Mouse (Mus musculus) forebrain, embryonic 11.5 days (tissue): ENCODE results near the gene Rnf26. TPM values are rescaled to one million over a fixed set of nuclear protein-coding genes. Genes with fewer than 3 reads are reported as not detected.

Source experiments
- ATAC-seq: fragments of 200-750 bp; cut with Nextera tagmentation; replicated peaks from 2 replicates; pipeline ENCODE4 v1.8.0; 2017; ENCODE audit warnings: moderate TSS enrichment; ENCODE audit not compliant: low FRiP score
- DNase-seq: peaks from one replicate; pipeline ENCODE4 v3.0.0-alpha.2; 2017; ENCODE audit warnings: low spot score
- H3K27ac ChIP-seq: fragments of 300-500 bp; sonication (generic); 2 replicates; pipeline ENCODE4 v1.5.1; 2014; ENCODE audit warnings: low read depth, low read length
- H3K27me3 ChIP-seq: fragments of 300-500 bp; sonication (generic); 2 replicates; pipeline ENCODE4 v1.6.1; 2014; ENCODE audit warnings: mild to moderate bottlenecking, low read length, mixed read lengths; ENCODE audit not compliant: control insufficient read depth, insufficient read depth
- H3K36me3 ChIP-seq: fragments of 300-500 bp; sonication (generic); 2 replicates; pipeline ENCODE4 v1.6.1; 2014; ENCODE audit warnings: mild to moderate bottlenecking, low read length, moderate library complexity, mixed read lengths; ENCODE audit not compliant: control insufficient read depth, insufficient read depth
- H3K4me1 ChIP-seq: fragments of 300-500 bp; sonication (generic); replicated peaks from 2 replicates; pipeline ENCODE4 v1.6.1; 2014; ENCODE audit warnings: low read length, mixed read lengths; ENCODE audit not compliant: control insufficient read depth, insufficient read depth
- H3K4me2 ChIP-seq: fragments of 300-500 bp; sonication (generic); 2 replicates; pipeline ENCODE4 v1.6.1; 2014; ENCODE audit warnings: low read depth, mild to moderate bottlenecking, low read length, moderate library complexity, mixed read lengths; ENCODE audit not compliant: severe bottlenecking
- H3K4me3 ChIP-seq: fragments of 300-500 bp; sonication (generic); 2 replicates; pipeline ENCODE4 v1.5.1; 2014; ENCODE audit warnings: low read depth, low read length
- H3K9ac ChIP-seq: fragments of 300-500 bp; sonication (generic); 2 replicates; pipeline ENCODE4 v1.6.1; 2014; ENCODE audit warnings: low read length
- H3K9me3 ChIP-seq: fragments of 300-500 bp; sonication (generic); 2 replicates; pipeline ENCODE4 v1.6.1; 2016; ENCODE audit warnings: low read length, mixed read lengths; ENCODE audit not compliant: control insufficient read depth
- WGBS: fragments of 180-500 bp; shearing (Covaris S2); extraction: QIAGEN DNeasy Blood & Tissue Kit; methylation state at CpG from one replicate; pipeline ENCODE4 v1.1.7; 2014; 5-methylcytosine and 5-hydroxymethylcytosine counted together
- polyA plus RNA-seq: library from polyadenylated mRNA; unstranded; fragments of >200 nt; fragmentation: Nextera tagmentation; extraction: Ambion mirVana; gene quantifications from 2 replicates; pipeline ENCODE4 v1.2.1, GENCODE M21; 2014

The Rnf26 gene
- polyA plus RNA-seq, 1 experiment from 2014 or later: 82.3 TPM

- H3K4me1 ChIP-seq: peaks cover 26% of the 10 kb centered on the region
- peak overlapping the region; percentile 41 for H3K9ac ChIP-seq
- DNase-seq (peak; percentile 83), ATAC-seq (peak; percentile 77)
- H3K9me3 ChIP-seq: no peaks in the 10 kb centered on the region
- H3K4me2 ChIP-seq: peak overlapping the region; percentile 35; the same call in 1 of the 2 replicates
- 17% methylated on average over 11 of the region's 11 CpGs for WGBS
- no peak overlapping the region for H3K4me3 ChIP-seq
- no peaks in the 10 kb centered on the region for H3K36me3 ChIP-seq
- H3K27me3 ChIP-seq: no peaks in the 10 kb centered on the region; the same call in 1 of the 2 replicates
- H3K27ac ChIP-seq: peak overlapping the region; percentile 80
These were observed 41.3 kb downstream of the Rnf26 start for GRCm38 (mm10) chr9:44071914-44072598.

- no peaks in the 10 kb centered on the region for H3K36me3 ChIP-seq
- H3K4me3 ChIP-seq: no peak overlapping the region
- peak overlapping the region; percentile 37; the same call in 1 of the 2 replicates for H3K9ac ChIP-seq
- H3K27me3 ChIP-seq: no peaks in the 10 kb centered on the region; the same call in 1 of the 2 replicates
- H3K4me2 ChIP-seq: no peak overlapping the region
- no peak for ATAC-seq
- H3K27ac ChIP-seq: no peak overlapping the region
- peaks cover 26% of the 10 kb centered on the region for H3K4me1 ChIP-seq
- H3K9me3 ChIP-seq: no peaks in the 10 kb centered on the region
- no peak for DNase-seq
- 60% methylated on average over 8 of the region's 8 CpGs for WGBS
These were observed 42.5 kb downstream of the Rnf26 start for GRCm38 (mm10) chr9:44070844-44071231.

- Histone ChIP-seq H3K9ac (no peak overlapping the region; the same call in 1 of the 2 replicates), H3K27ac (no peak overlapping the region), H3K4me3 (no peak overlapping the region), H3K4me1 (peaks cover 26% of the 10 kb centered on the region), H3K36me3 (no peaks in the 10 kb centered on the region), H3K4me2 (no peak overlapping the region), H3K9me3 (no peaks in the 10 kb centered on the region), H3K27me3 (no peaks in the 10 kb centered on the region; the same call in 1 of the 2 replicates)
- WGBS: 76% methylated on average over 14 of the region's 14 CpGs
- DNase-seq (no peak), ATAC-seq (no peak)
These were observed 43.0 kb downstream of the Rnf26 start for GRCm38 (mm10) chr9:44070113-44070843.

GRCm38 (mm10) chr9:44069252-44069651, 44.1 kb downstream of the Rnf26 start:
- no peak for DNase-seq
- ATAC-seq: no peak
- Histone ChIP-seq H3K4me1 (peaks cover 26% of the 10 kb centered on the region), H3K36me3 (no peaks in the 10 kb centered on the region), H3K9me3 (no peaks in the 10 kb centered on the region), H3K4me3 (no peak overlapping the region), H3K27ac (no peak overlapping the region), H3K27me3 (no peaks in the 10 kb centered on the region; the same call in 1 of the 2 replicates), H3K4me2 (no peak overlapping the region), H3K9ac (no peak overlapping the region)
- WGBS: 23% methylated on average over 7 of the region's 7 CpGs

- Histone ChIP-seq H3K9me3 (no peaks in the 10 kb centered on the region), H3K9ac (no peak overlapping the region), H3K4me1 (peaks cover 20% of the 10 kb centered on the region), H3K4me3 (no peak overlapping the region), H3K4me2 (no peak overlapping the region), H3K27me3 (no peaks in the 10 kb centered on the region; the same call in 1 of the 2 replicates), H3K36me3 (no peaks in the 10 kb centered on the region), H3K27ac (no peak overlapping the region)
- WGBS: 86% methylated on average over 6 of the region's 6 CpGs
- no peak for DNase-seq
- ATAC-seq: no peak
These were observed 45.4 kb downstream of the Rnf26 start for GRCm38 (mm10) chr9:44067960-44068330.

GRCm38 (mm10) chr9:44067241-44067959, 45.9 kb downstream of the Rnf26 start:
- WGBS: 8% methylated on average over 15 of the region's 15 CpGs
- H3K9me3 ChIP-seq: no peaks in the 10 kb centered on the region
- H3K4me2 ChIP-seq: peak overlapping the region; percentile 78
- H3K27ac ChIP-seq: no peak overlapping the region
- no peak for DNase-seq
- H3K27me3 ChIP-seq: no peaks in the 10 kb centered on the region; the same call in 1 of the 2 replicates
- peaks cover 15% of the 10 kb centered on the region for H3K4me1 ChIP-seq
- peak overlapping the region; percentile 48; the same call in 1 of the 2 replicates for H3K9ac ChIP-seq
- H3K4me3 ChIP-seq: peak overlapping the region; percentile 38
- H3K36me3 ChIP-seq: no peaks in the 10 kb centered on the region
- peak; percentile 52 for ATAC-seq

- H3K27me3 ChIP-seq: no peaks in the 10 kb centered on the region; the same call in 1 of the 2 replicates
- ATAC-seq: peak; percentile 96
- peak within 1 kb of the TSS; percentile 78 for H3K4me2 ChIP-seq
- DNase-seq: peak; percentile 100
- H3K4me1 ChIP-seq: peaks cover 9% of the 10 kb centered on the region; the same call in 1 of the 2 replicates
- peak within 1 kb of the TSS; percentile 48; the same call in 1 of the 2 replicates for H3K9ac ChIP-seq
- no peaks in the 10 kb centered on the region for H3K36me3 ChIP-seq
- peak within 1 kb of the TSS; percentile 38 for H3K4me3 ChIP-seq
- under 1% methylated on average over 38 of the region's 38 CpGs for WGBS
- no peak within 1 kb of the TSS for H3K27ac ChIP-seq
- no peaks in the 10 kb centered on the region for H3K9me3 ChIP-seq
These were observed 46.5 kb downstream of the Rnf26 start, which contains the start of gene Usp2 for GRCm38 (mm10) chr9:44066785-44067225. TSS of gene Usp2 (plus strand) at chr9:44067021.

GRCm38 (mm10) chr9:44065177-44065576, 48.1 kb downstream of the Rnf26 start:
- WGBS: 29% methylated on average over 1 of the region's 1 CpGs
- Histone ChIP-seq H3K9me3 (no peaks in the 10 kb centered on the region), H3K4me3 (no peak overlapping the region), H3K4me2 (no peak overlapping the region), H3K27ac (no peak overlapping the region), H3K4me1 (peaks cover 5% of the 10 kb centered on the region; the same call in 1 of the 2 replicates), H3K36me3 (no peaks in the 10 kb centered on the region), H3K27me3 (no peaks in the 10 kb centered on the region), H3K9ac (no peak overlapping the region)
- no peak for DNase-seq
- ATAC-seq: no peak
